Mouse (Mus musculus) stomach, adult 2 months (tissue): ENCODE measurements around the gene Lrit3. TPM values are rescaled to one million over a fixed set of nuclear protein-coding genes. Genes with fewer than 3 reads are reported as not detected.

ENCODE experiments used
- polyA plus RNA-seq: library from polyadenylated mRNA; depleted of rRNA; stranded (reverse); fragments of >200 nt; gene quantifications from 2 replicates; pipeline ENCODE4 v1.2.3, GENCODE M21; 2012; rRNA removed

Lrit3 gene
- 0.17 and 0.30 TPM in 2 replicates for polyA plus RNA-seq

DNA sequence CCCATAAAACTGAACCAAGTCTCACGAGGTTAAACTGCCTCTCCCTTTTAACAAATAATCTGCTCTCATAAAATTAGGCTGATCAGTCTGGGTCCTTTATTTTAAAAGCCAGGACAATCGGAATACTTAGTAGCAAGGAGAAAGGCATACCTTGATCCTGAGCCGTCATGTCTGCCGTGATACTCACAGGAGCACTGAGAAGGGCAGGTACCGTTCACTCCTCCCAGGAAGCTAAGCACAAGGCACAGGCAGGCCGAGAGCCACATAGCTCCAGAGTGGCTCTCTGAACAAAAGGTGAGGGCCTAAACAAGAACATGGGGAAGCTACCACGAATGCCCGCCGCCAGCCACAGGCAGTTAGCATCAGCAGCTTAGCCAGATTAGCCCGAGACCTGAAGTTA, at the start of gene Lrit3:
TSS of gene Lrit3 (minus strand) at position 266 of the 400 bp plus-strand sequence.

DNA sequence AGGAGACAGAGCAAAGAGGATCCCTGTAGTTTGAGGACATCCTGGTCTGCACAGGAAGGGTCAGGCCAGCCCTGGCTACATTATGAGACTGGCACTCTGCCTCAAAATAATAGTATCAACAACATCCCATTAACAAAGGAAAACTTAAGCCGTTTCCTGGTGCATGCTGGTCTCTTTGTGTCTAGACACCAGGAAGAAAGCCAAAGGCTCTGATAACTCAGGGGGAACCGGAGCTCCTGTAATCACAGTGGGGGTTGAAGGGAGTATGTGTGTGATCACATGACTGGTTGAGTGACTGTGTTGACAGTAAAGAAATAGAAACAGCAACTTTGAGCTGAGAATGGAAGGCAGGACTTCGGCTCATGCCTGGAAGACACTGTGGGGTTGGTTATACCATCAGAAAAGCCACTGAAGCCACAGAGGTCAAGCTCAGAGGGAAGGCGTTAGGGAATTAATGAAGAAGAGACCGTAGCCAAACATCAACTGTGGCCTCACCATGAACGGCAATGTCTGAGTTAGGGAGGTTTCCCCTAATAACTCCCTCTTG, 31.6 kb upstream of the Lrit3 start, which contains the start of gene Cfi:
TSS of gene Cfi (plus strand) at position 497 of the 547 bp plus-strand sequence.

GRCm38 (mm10) chr3:129831035-129831568, 27.3 kb upstream of the Lrit3 start, which contains the start of gene Gar1:
TSS of gene Gar1 (minus strand) at chr3:129831396.

DNA sequence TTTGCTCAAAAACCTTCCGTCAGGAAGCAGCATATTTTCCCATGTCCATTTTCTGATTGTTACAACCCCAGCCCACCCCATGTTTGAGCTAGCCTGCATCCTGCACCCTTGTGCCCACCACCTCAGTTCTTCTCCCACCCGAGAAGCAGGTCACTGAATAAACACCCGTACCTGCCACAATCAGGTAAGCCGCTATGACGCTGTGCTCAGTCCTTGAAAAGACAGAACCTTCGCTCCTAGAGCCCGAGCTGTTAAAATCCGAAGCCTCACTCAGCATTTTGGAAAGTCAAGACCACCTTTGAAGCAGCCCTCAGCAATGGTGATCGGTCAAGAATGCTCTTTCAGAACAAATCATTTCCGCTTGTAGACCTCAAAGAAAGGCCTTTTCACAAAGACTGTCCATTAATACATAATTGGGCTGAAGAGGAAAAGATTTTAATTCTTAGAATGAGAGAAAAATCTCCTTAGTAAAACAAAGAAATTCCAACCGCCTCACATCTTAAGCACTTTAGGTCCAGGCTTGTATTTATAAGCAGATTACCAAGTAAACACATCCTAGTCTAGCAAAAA, 18.5 kb upstream of the Lrit3 start, which contains the start of gene Rrh:
TSS of gene Rrh (minus strand) at position 382 of the 570 bp plus-strand sequence.

GRCm38 (mm10) chr3:129754650-129755604, 48.9 kb downstream of the Lrit3 start, which contains the start of gene Egf:
TSS of gene Egf (minus strand) at chr3:129755316.

Other genes starting within 250 kb of the Lrit3 start
- 1.2 and 2.3 TPM in 2 replicates for gene Egf, start 48.7 kb downstream of the Lrit3 start, polyA plus RNA-seq
- gene Rrh, start 18.6 kb upstream of the Lrit3 start, polyA plus RNA-seq: not detected in 2 replicates
- gene Gar1, start 27.4 kb upstream of the Lrit3 start, polyA plus RNA-seq: 4.4 and 4.7 TPM in 2 replicates
- gene Cfi, start 31.9 kb upstream of the Lrit3 start, polyA plus RNA-seq: 31.6 and 31.9 TPM in 2 replicates
- gene Pla2g12a, start 74.6 kb upstream of the Lrit3 start, polyA plus RNA-seq: 68.0 and 107 TPM in 2 replicates
- gene Casp6, start 97.4 kb upstream of the Lrit3 start, polyA plus RNA-seq: 72.1 and 77.5 TPM in 2 replicates
- 3.4 and 3.5 TPM in 2 replicates for gene Mcub, start 166.2 kb upstream of the Lrit3 start, polyA plus RNA-seq